Mouse (Mus musculus) midbrain, embryonic 10.5 days (tissue): ENCODE measurements around the gene Ugt1a5. TPM values are rescaled to one million over a fixed set of nuclear protein-coding genes. Genes with fewer than 3 reads are reported as not detected.

Source experiments
- DNase-seq: peaks from one replicate; pipeline ENCODE4 v3.0.0-alpha.2; 2017; ENCODE audit warnings: low spot score
- H3K27ac ChIP-seq: fragments of 300-500 bp; sonication (generic); replicated peaks from 2 replicates; pipeline ENCODE4 v1.5.1; 2016; ENCODE audit warnings: mild to moderate bottlenecking
- H3K27me3 ChIP-seq: fragments of 300-500 bp; sonication (generic); 2 replicates; pipeline ENCODE4 v1.6.1; 2016; ENCODE audit warnings: low read depth, mild to moderate bottlenecking; ENCODE audit not compliant: poor library complexity, severe bottlenecking
- H3K36me3 ChIP-seq: fragments of 300-500 bp; sonication (generic); 2 replicates; pipeline ENCODE4 v1.6.1; 2016; ENCODE audit warnings: mild to moderate bottlenecking, moderate library complexity
- H3K4me1 ChIP-seq: fragments of 300-500 bp; sonication (generic); 2 replicates; pipeline ENCODE4 v1.6.1; 2016
- H3K4me3 ChIP-seq: fragments of 300-500 bp; sonication (generic); 2 replicates; pipeline ENCODE4 v1.5.1; 2016; ENCODE audit warnings: mild to moderate bottlenecking, moderate library complexity
- H3K9me3 ChIP-seq: fragments of 300-500 bp; sonication (generic); replicated peaks from 2 replicates; pipeline ENCODE4 v1.6.1; 2016; ENCODE audit warnings: mild to moderate bottlenecking
- WGBS: fragments of 180-500 bp; shearing (Covaris S2); methylation state at CpG from one replicate; pipeline ENCODE4 v1.1.7; 2016; 5-methylcytosine and 5-hydroxymethylcytosine counted together
- polyA plus RNA-seq: library from polyadenylated mRNA; unstranded; fragments of >200 nt; fragmentation: Nextera tagmentation; extraction: Ambion mirVana; gene quantifications from 2 replicates; pipeline ENCODE4 v1.2.1, GENCODE M21; 2016

The Ugt1a5 gene
- polyA plus RNA-seq, 1 experiment from 2014 or later: not detected

DNA sequence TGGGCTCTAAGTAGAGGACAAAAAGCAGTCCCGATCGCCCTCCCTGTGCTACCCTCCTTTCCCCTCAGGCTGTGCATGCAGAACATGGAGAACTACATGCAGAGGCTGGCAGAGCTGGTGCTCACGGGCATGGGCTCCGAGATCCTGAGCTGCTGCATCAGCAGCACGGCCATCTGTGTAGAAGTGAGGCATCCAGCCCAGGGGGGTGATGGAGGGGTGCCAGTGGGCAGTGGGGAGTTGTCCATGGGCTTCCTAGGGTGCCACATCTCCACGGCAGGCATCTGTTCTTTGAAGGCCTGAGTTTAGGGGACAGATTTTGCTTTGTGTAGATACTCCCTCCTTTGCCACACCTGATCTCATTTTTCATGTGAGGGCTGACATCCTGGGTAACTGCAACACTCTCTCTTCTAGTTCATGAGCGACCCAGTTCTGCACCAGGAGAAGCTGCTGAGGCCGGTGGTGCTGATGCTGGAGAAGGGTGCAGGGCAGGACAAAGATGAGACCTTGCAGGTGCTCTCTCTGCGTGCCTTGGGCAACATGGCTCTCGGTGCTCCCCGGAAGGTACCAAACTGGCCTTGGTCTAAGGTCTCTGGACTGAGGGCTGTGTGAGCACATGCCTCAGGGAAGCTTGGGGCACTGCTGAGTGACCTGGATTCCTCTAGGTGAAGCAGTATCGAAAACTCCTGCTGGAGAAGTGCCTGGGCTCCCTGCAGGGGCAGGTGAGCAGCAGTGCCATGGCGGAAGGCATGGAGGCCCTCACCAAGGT lies 90.4 kb downstream of the Ugt1a5 start:
- H3K27me3 ChIP-seq: no peaks in the 10 kb centered on the region
- H3K27ac ChIP-seq: no peak overlapping the region
- WGBS: 80% methylated on average over 13 of the region's 13 CpGs
- no peak for DNase-seq
- H3K4me1 ChIP-seq: no peaks in the 10 kb centered on the region
- no peak overlapping the region for H3K4me3 ChIP-seq
- peaks cover 20% of the 10 kb centered on the region for H3K36me3 ChIP-seq
- peaks cover 97% of the 10 kb centered on the region for H3K9me3 ChIP-seq

DNA sequence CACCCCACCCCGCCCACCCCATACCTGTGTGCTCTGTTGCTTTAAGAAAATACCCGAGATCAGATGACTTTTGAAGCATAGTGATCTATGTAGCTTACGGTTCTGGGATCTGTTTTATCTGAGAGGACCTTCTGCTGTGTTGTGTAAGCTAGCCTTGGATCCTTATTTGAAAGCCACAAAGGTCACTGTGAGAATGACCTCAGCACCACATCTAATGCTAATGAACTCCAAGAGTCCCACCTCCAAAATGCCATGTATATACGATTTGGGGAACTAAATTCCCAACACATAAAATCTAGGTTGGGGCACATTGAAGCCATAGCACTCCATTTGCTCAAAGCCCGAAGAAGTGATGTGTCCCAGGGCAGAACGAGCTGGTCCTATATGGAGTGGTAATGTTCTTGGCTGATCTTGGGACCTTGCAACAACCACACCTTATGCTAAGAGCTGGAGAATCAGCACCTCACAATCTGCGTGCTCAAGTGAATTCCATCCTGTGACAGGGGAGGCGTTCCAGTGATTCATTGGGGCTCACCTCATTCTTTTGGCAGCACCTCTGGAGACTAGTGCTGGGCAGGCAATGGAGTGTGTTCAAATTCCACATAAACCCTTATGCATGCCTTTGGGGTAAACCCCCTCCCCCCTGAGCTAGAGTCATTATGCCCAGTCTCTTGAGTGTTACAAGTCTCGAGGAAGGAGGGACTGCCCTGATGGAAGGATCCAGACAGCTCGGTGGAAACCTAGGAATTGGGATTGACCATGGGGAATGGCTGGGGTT lies 91.3 kb downstream of the Ugt1a5 start:
- Histone ChIP-seq H3K27ac (no peak overlapping the region), H3K36me3 (peaks cover 29% of the 10 kb centered on the region), H3K4me1 (no peaks in the 10 kb centered on the region), H3K9me3 (peaks cover 99% of the 10 kb centered on the region), H3K27me3 (no peaks in the 10 kb centered on the region), H3K4me3 (no peak overlapping the region)
- 81% methylated on average over 10 of the region's 10 CpGs for WGBS
- DNase-seq: no peak

DNA sequence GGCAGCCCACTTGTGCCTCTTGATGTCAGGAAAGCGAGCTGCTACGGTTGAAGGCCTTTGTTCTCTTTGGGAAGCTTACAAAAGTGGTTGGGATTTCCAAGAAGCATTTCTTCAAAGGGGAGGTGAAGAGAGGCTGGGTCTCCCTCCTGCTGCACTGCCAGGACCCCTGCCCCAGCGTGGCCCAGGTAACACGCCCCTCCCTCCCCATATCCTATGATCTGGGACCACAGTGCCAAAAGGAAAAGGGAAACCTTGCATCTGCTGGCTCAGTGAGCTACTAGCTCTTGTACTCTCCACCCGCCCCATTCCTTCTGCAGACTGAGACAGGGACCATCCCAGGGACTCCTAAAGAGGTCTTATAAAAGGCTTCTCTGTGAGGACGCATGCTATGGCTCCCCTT lies 91.9 kb downstream of the Ugt1a5 start:
- peaks cover 99% of the 10 kb centered on the region for H3K9me3 ChIP-seq
- H3K4me1 ChIP-seq: no peaks in the 10 kb centered on the region
- peaks cover 35% of the 10 kb centered on the region for H3K36me3 ChIP-seq
- no peak for DNase-seq
- H3K27ac ChIP-seq: no peak overlapping the region
- H3K4me3 ChIP-seq: no peak overlapping the region
- no peaks in the 10 kb centered on the region for H3K27me3 ChIP-seq
- WGBS: 81% methylated on average over 6 of the region's 6 CpGs

DNA sequence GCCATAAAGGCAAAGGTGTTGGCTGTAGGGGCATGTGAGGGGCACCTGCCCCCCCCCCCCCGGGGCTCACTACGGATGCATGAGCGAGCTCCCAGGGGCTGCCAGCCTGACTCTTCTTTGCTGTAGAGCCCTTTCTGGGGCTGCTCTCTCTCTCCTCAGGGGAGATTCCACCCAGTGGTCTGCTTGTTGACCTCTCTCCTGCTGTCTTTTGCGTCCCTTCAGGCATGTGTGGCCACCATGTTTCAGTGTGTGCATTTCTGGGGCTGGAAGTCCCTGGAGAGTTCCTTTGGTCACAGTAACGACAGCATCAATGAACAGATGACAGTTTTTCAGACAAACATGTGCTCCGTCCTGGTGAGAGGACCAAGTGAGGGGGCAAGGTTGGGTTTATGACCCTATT lies 92.5 kb downstream of the Ugt1a5 start:
- Histone ChIP-seq H3K4me3 (no peak overlapping the region), H3K36me3 (peaks cover 42% of the 10 kb centered on the region), H3K27ac (no peak overlapping the region), H3K4me1 (no peaks in the 10 kb centered on the region), H3K27me3 (no peaks in the 10 kb centered on the region), H3K9me3 (peaks cover 99% of the 10 kb centered on the region)
- no peak for DNase-seq
- 76% methylated on average over 6 of the region's 6 CpGs for WGBS

- H3K9me3 ChIP-seq: peaks cover 99% of the 10 kb centered on the region
- H3K36me3 ChIP-seq: peaks cover 49% of the 10 kb centered on the region
- no peaks in the 10 kb centered on the region for H3K4me1 ChIP-seq
- no peak for DNase-seq
- H3K27me3 ChIP-seq: no peaks in the 10 kb centered on the region
- 83% methylated on average over 8 of the region's 8 CpGs for WGBS
- no peak overlapping the region for H3K4me3 ChIP-seq
- H3K27ac ChIP-seq: no peak overlapping the region
Observed at GRCm38 (mm10) chr1:88258881-88259642, 93.2 kb downstream of the Ugt1a5 start.

GRCm38 (mm10) chr1:88259643-88260024 lies 93.8 kb downstream of the Ugt1a5 start:
- Histone ChIP-seq H3K4me3 (no peak overlapping the region), H3K4me1 (no peaks in the 10 kb centered on the region), H3K9me3 (peaks cover 99% of the 10 kb centered on the region), H3K36me3 (peaks cover 54% of the 10 kb centered on the region), H3K27me3 (no peaks in the 10 kb centered on the region), H3K27ac (no peak overlapping the region)
- DNase-seq: no peak
- 81% methylated on average over 4 of the region's 4 CpGs for WGBS

GRCm38 (mm10) chr1:88260114-88260513 lies 94.3 kb downstream of the Ugt1a5 start:
- H3K9me3 ChIP-seq: peaks cover 99% of the 10 kb centered on the region
- H3K36me3 ChIP-seq: peaks cover 59% of the 10 kb centered on the region

DNA sequence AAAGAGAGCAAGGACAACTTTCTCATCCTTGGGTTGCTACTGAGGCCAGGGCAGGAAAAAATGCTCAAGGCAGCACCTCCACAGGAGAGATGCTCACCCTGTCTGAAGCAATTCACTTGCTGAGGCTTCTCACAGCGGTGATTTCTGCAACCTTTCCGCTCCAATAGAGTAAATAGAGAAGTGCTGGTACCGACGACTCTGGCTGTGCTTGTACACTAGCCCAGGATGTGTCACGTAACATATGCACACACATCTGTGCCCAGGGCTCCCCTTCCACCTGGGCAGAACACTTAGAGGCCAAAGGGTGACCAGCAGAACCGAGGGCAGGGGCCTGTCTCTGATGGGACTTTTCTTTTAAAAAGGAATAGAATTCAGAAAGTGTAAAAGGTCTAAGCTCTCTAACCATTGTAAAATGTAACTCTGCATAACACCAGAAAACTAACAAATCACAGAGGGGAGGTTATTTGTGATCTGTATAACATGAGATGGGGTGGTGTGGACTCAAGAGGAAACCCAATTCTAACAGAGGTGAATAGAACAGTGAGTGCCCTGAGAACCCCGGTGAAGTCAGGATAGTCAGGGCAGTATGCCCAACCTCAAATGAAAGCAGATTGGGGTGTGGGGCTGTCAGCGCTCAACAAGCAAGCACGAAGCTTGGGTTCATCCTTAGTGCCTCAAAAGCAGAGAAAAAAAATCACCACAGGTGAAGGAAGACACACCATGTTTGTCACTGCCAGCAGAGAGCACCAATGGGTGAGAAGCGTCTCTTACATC lies 95.0 kb downstream of the Ugt1a5 start:
- Histone ChIP-seq H3K4me3 (no peak overlapping the region), H3K36me3 (peaks cover 66% of the 10 kb centered on the region), H3K9me3 (peaks cover 99% of the 10 kb centered on the region), H3K27ac (no peak overlapping the region), H3K27me3 (no peaks in the 10 kb centered on the region), H3K4me1 (no peaks in the 10 kb centered on the region)
- DNase-seq: no peak
- WGBS: 85% methylated on average over 10 of the region's 10 CpGs

More at GRCm38 (mm10) chr1:88260114-88260513, 94.3 kb downstream of the Ugt1a5 start:
- Histone ChIP-seq H3K27ac (no peak overlapping the region), H3K4me1 (no peaks in the 10 kb centered on the region), H3K4me3 (no peak overlapping the region), H3K27me3 (no peaks in the 10 kb centered on the region)
- DNase-seq: no peak
- WGBS: 87% methylated on average over 6 of the region's 6 CpGs

DNA sequence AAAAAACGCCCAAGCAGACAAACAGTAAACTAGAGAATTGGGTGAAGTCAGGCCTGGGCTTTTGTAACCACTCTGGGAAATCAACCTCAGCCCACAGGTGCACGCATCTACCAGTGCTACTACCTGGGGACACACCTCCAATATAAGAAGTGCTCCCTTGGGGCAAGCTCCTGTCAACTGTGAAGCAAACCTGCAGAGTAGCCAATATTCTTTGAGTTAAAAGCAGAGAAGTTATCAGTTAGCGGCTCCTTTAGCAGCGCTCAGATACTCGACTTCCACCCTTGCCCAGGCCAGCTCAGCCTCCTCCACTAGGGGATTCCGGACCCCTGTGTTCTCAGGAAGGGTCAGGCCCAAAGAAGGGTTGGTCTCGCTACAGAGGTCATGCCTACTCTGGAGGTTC lies 95.9 kb downstream of the Ugt1a5 start:
- Histone ChIP-seq H3K27ac (no peak overlapping the region), H3K9me3 (peaks cover 98% of the 10 kb centered on the region), H3K27me3 (no peaks in the 10 kb centered on the region), H3K4me1 (no peaks in the 10 kb centered on the region), H3K4me3 (no peak overlapping the region), H3K36me3 (peaks cover 75% of the 10 kb centered on the region)
- no peak for DNase-seq
- WGBS: 89% methylated on average over 7 of the region's 7 CpGs

GRCm38 (mm10) chr1:88262255-88262654 lies 96.4 kb downstream of the Ugt1a5 start:
- peaks cover 97% of the 10 kb centered on the region for H3K9me3 ChIP-seq
- 94% methylated on average over 4 of the region's 4 CpGs for WGBS

DNA sequence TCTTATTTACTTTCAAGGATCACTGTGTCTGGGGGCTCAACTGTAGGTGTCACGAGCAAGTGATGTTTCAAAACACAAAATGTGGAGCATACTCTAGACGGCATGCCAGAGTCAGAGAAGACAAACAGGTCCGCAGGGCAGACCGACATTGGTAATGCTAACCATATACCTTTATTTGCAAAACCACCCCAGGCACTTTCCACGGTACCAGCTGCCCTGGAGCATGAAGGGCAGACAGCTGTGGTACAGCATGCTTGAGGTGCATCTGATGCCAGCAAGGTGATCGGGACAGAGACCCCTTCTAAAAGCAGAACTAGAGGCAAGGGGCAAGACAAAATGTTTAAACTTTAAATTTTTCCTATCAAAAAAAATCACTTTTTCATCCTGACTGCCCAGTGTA lies 97.1 kb downstream of the Ugt1a5 start:
- 79% methylated on average over 6 of the region's 6 CpGs for WGBS
- no peaks in the 10 kb centered on the region for H3K27me3 ChIP-seq
- peaks cover 94% of the 10 kb centered on the region for H3K9me3 ChIP-seq
- DNase-seq: no peak
- no peak overlapping the region for H3K4me3 ChIP-seq
- peaks cover 88% of the 10 kb centered on the region for H3K36me3 ChIP-seq
- H3K27ac ChIP-seq: no peak overlapping the region
- no peaks in the 10 kb centered on the region for H3K4me1 ChIP-seq

More at GRCm38 (mm10) chr1:88262255-88262654, 96.4 kb downstream of the Ugt1a5 start:
- no peak for DNase-seq
- no peaks in the 10 kb centered on the region for H3K4me1 ChIP-seq
- H3K27me3 ChIP-seq: no peaks in the 10 kb centered on the region
- peaks cover 81% of the 10 kb centered on the region for H3K36me3 ChIP-seq
- H3K4me3 ChIP-seq: no peak overlapping the region
- H3K27ac ChIP-seq: no peak overlapping the region

DNA sequence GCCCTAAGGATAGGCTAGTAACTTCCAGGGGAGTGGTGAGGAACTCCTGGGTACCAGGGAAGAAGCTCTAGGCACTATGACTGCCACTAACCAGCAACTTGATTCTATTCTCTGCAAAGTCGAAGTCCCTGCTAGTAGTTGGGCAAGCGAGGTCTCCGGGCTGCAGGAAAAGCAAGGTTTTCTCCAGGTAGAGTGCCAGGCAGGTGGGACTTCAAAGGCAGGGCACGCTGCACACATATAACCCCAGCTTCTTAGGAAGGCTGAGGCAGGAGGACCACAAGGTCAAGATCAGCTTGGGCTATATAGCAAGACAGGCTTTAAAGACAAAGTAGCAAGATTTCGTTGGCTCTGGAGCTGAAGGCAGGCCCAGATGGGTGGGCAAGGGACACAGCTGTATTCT lies 98.0 kb downstream of the Ugt1a5 start:
- Histone ChIP-seq H3K27me3 (no peaks in the 10 kb centered on the region), H3K9me3 (peaks cover 90% of the 10 kb centered on the region), H3K4me1 (no peaks in the 10 kb centered on the region), H3K27ac (no peak overlapping the region), H3K36me3 (peaks cover 96% of the 10 kb centered on the region), H3K4me3 (no peak overlapping the region)
- DNase-seq: no peak
- 92% methylated on average over 5 of the region's 5 CpGs for WGBS
